Mouse (Mus musculus) embryonic facial prominence, embryonic 14.5 days (tissue): ENCODE data around the gene Srr. TPM values are rescaled to one million over a fixed set of nuclear protein-coding genes. Genes with fewer than 3 reads are reported as not detected.

Source experiments
- ATAC-seq: fragments of 200-750 bp; cut with Nextera tagmentation; 2 replicates; pipeline ENCODE4 v1.8.0; 2017; ENCODE audit warnings: low read depth, moderate number of reproducible peaks, moderate TSS enrichment
- DNase-seq: peaks from one replicate; pipeline ENCODE4 v3.0.0-alpha.2; 2015; ENCODE audit warnings: low spot score
- H3K27ac ChIP-seq: fragments of 300-500 bp; sonication (generic); replicated peaks from 2 replicates; pipeline ENCODE4 v1.5.1; 2014; ENCODE audit warnings: low read depth, mild to moderate bottlenecking, low read length, moderate library complexity
- H3K27me3 ChIP-seq: fragments of 300-500 bp; sonication (generic); replicated peaks from 2 replicates; pipeline ENCODE4 v1.6.1; 2014; ENCODE audit warnings: low read length; ENCODE audit not compliant: control insufficient read depth, insufficient read depth
- H3K36me3 ChIP-seq: fragments of 300-500 bp; sonication (generic); 2 replicates; pipeline ENCODE4 v1.6.1; 2014; ENCODE audit warnings: low read length, mixed read lengths; ENCODE audit not compliant: control insufficient read depth, insufficient read depth
- H3K4me1 ChIP-seq: fragments of 300-500 bp; sonication (generic); 2 replicates; pipeline ENCODE4 v1.6.1; 2014; ENCODE audit warnings: antibody characterized with exemption, low read length; ENCODE audit not compliant: control insufficient read depth, insufficient read depth
- H3K4me2 ChIP-seq: fragments of 300-500 bp; sonication (generic); 2 replicates; pipeline ENCODE4 v1.6.1; 2014; ENCODE audit warnings: low read depth, mild to moderate bottlenecking, low read length, moderate library complexity, mixed read lengths
- H3K4me3 ChIP-seq: fragments of 300-500 bp; sonication (generic); 2 replicates; pipeline ENCODE4 v1.5.1; 2014; ENCODE audit warnings: low read depth, mild to moderate bottlenecking, low read length
- H3K9ac ChIP-seq: fragments of 300-500 bp; sonication (generic); 2 replicates; pipeline ENCODE4 v1.6.1; 2014; ENCODE audit warnings: low read depth, mild to moderate bottlenecking, low read length, moderate library complexity, mixed read lengths
- H3K9me3 ChIP-seq: fragments of 300-500 bp; sonication (generic); 2 replicates; pipeline ENCODE4 v1.6.1; 2016; ENCODE audit warnings: low read length; ENCODE audit not compliant: control insufficient read depth
- WGBS: fragments of 180-500 bp; shearing (Covaris S2); extraction: QIAGEN DNeasy Blood & Tissue Kit; methylation state at CpG from one replicate; pipeline ENCODE4 v1.1.7; 2014; 5-methylcytosine and 5-hydroxymethylcytosine counted together
- polyA plus RNA-seq: library from polyadenylated mRNA; unstranded; fragments of >200 nt; fragmentation: Nextera tagmentation; extraction: Ambion mirVana; gene quantifications from 2 replicates; pipeline ENCODE4 v1.2.1, GENCODE M21; 2014

The Srr gene
- polyA plus RNA-seq, 1 experiment from 2014 or later: 30.4 TPM

- H3K27ac ChIP-seq: no peak overlapping the region
- ATAC-seq: no peak
- H3K9me3 ChIP-seq: no peaks in the 10 kb centered on the region
- 79% methylated on average over 6 of the region's 6 CpGs for WGBS
- H3K27me3 ChIP-seq: no peaks in the 10 kb centered on the region
- H3K4me1 ChIP-seq: no peaks in the 10 kb centered on the region; the same call in 1 of the 2 replicates
- no peak overlapping the region for H3K4me3 ChIP-seq
- no peak overlapping the region for H3K9ac ChIP-seq
- H3K36me3 ChIP-seq: peaks cover 39% of the 10 kb centered on the region
- H3K4me2 ChIP-seq: no peak overlapping the region
- DNase-seq: no peak
Measured at GRCm38 (mm10) chr11:74919249-74919648, 6.5 kb downstream of the Srr start.

DNA sequence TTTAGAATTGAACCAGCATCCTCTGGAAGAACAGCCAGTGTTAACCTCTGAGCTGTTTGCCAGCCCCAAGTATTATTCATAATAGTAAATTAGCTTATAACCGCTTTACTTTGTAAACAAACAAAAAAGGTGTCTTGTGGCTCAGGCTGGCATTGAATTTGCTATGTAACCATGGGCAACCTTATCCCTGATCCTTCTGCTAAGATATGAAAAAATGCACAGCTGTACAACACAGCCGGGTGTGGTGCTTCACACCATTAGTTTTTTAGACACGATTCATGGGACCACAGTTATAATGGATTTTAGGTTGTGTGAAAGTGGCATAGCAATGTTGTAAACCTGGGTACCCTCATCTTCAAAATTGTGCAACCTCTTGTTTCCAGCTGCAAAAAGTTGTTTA lies 13.3 kb downstream of the Srr start:
- H3K27ac ChIP-seq: no peak overlapping the region
- no peaks in the 10 kb centered on the region for H3K4me1 ChIP-seq
- DNase-seq (no peak), ATAC-seq (no peak)
- no peaks in the 10 kb centered on the region for H3K27me3 ChIP-seq
- no peak overlapping the region for H3K9ac ChIP-seq
- no peaks in the 10 kb centered on the region for H3K9me3 ChIP-seq
- WGBS: 86% methylated on average over 3 of the region's 3 CpGs
- no peak overlapping the region for H3K4me3 ChIP-seq
- peaks cover 38% of the 10 kb centered on the region for H3K36me3 ChIP-seq
- H3K4me2 ChIP-seq: no peak overlapping the region

DNA sequence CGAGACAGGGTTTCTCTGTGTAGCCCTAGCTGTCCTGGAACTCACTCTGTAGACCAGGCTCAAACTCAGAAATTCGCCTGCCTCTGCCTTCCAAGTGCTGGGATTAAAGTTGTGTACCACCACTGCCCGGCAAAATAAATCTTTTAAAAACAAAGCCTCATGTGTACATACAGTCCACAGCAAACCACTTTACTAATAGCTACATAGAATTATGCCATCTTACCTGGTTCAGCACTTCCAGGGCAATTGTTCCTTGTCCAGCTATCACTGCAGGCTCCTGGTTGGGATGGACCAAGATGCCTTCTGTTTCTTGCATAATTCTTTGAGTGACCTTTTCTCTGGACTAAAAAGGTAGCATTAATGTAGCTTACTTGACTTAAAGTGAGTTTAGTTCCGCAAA lies 15.8 kb downstream of the Srr start:
- DNase-seq: no peak
- H3K36me3 ChIP-seq: peaks cover 55% of the 10 kb centered on the region

DNA sequence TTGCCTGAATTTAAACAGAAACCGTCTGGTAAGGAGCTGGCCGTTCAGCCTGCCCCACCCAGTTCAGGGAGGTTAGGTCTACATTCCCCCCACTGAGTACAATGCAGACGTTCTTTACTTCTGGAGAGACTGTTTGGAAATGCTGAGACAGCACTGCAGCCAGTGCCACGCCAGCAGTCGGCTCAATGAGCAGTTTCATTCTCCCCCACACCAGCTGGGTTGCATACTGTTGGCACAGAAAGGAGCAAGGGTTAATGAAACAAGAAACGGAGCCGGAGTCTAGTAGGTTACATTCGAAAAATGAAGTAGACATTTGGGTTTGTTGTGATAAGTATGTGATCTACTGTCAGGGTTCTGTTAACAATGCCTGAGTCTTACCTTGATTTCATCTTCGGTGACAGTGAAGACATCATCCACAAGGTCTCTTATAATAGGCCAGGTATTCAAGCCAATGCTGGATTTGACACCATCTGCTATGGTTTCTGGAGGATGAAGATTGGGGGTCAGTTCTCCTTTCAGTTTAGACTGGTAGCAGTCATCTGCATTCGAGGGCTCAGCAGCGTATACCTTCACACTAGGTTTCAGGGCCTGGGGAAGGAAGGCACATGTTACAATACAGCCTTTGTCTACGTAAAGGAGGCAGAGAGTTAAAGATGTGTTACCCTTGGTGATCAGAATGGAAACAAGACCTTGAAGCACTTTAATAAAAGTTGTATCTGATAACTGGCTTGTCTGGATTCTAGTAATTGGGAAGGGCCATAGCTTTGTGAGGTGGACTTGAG lies 16.9 kb downstream of the Srr start:
- no peaks in the 10 kb centered on the region for H3K27me3 ChIP-seq
- no peaks in the 10 kb centered on the region for H3K9me3 ChIP-seq
- H3K4me3 ChIP-seq: no peak overlapping the region
- no peak overlapping the region for H3K4me2 ChIP-seq
- ATAC-seq: no peak
- H3K9ac ChIP-seq: no peak overlapping the region
- H3K4me1 ChIP-seq: no peaks in the 10 kb centered on the region
- H3K36me3 ChIP-seq: peaks cover 66% of the 10 kb centered on the region
- DNase-seq: no peak
- no peak overlapping the region for H3K27ac ChIP-seq
- WGBS: 76% methylated on average over 12 of the region's 12 CpGs

More for the DNA sequence above, 15.8 kb downstream of the Srr start:
- Histone ChIP-seq H3K27ac (no peak overlapping the region), H3K4me3 (no peak overlapping the region), H3K4me1 (no peaks in the 10 kb centered on the region), H3K9ac (no peak overlapping the region), H3K4me2 (no peak overlapping the region), H3K27me3 (no peaks in the 10 kb centered on the region), H3K9me3 (no peaks in the 10 kb centered on the region)
- WGBS: 94% methylated on average over 4 of the region's 4 CpGs
- no peak for ATAC-seq

DNA sequence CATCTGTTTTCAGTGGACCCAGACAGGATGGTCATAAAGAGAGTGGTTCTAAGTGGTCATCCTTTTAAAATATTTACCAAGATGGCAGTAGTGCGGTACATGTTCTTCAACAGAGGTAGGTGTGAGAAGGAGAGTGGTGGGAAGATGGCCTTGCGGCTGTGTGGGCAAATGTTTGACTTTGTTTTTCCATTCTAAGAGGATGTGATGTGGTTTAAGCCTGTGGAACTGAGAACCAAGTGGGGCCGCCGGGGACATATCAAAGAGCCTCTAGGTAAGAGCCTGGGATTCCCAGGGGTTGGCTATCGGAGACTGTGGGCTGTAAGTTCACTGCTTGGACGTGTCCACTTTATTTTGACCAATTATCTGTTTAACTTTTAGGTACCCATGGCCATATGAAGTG lies 17.9 kb downstream of the Srr start:
- ATAC-seq (no peak), DNase-seq (no peak)
- WGBS: 92% methylated on average over 6 of the region's 6 CpGs
- Histone ChIP-seq H3K9me3 (no peaks in the 10 kb centered on the region), H3K9ac (no peak overlapping the region), H3K4me1 (no peaks in the 10 kb centered on the region), H3K27ac (no peak overlapping the region), H3K4me2 (no peak overlapping the region), H3K36me3 (peaks cover 75% of the 10 kb centered on the region), H3K4me3 (no peak overlapping the region), H3K27me3 (no peaks in the 10 kb centered on the region)

DNA sequence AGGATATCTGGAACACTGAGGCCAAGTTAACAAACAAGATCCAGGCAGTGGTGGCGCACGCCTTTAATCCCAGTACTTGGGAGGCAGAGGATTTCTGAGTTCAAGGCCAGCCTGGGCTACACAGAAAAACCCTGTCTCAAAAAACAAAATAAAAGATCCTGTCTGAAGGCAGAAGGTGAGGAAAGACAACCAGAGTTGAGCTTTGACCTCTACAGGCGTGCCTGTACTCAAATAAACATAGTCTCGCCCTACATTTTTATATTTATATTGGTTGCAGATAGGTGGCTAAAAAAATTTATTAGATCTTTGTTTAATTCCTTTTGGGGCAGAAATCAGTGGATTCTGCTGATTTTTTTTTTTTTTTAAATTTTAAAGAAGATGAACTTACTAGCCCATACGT lies 23.3 kb downstream of the Srr start:
- H3K4me2 ChIP-seq: no peak overlapping the region
- ATAC-seq (no peak), DNase-seq (no peak)
- no peaks in the 10 kb centered on the region for H3K9me3 ChIP-seq
- H3K4me3 ChIP-seq: no peak overlapping the region
- no peaks in the 10 kb centered on the region for H3K27me3 ChIP-seq
- H3K9ac ChIP-seq: no peak overlapping the region
- H3K4me1 ChIP-seq: peaks cover 10% of the 10 kb centered on the region
- H3K36me3 ChIP-seq: peaks cover 81% of the 10 kb centered on the region
- 91% methylated on average over 5 of the region's 5 CpGs for WGBS
- H3K27ac ChIP-seq: no peak overlapping the region

DNA sequence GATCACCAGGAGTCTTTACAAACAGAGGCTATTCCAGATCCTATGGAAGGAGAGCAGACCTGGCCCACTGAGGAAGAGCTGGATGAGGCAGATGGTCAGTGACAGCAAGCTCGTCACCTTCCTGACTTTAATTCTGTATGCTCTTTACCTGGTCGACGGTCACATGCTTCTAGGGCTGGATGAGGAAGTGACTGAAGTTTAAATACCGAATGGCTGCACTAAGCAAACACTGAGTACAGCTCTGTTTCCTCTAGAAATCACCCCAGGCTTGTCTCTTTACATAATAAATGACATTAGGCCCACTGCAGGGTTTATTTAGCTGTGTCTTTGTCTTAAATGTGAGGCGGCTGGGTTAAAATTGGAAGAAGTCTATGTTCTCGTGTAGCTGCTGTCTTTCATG lies 24.2 kb downstream of the Srr start:
- DNase-seq (no peak), ATAC-seq (no peak)
- Histone ChIP-seq H3K36me3 (peaks cover 73% of the 10 kb centered on the region), H3K27ac (no peak overlapping the region), H3K4me2 (no peak overlapping the region), H3K9ac (no peak overlapping the region), H3K9me3 (no peaks in the 10 kb centered on the region), H3K4me3 (no peak overlapping the region), H3K27me3 (no peaks in the 10 kb centered on the region), H3K4me1 (peaks cover 10% of the 10 kb centered on the region)
- 85% methylated on average over 6 of the region's 6 CpGs for WGBS

DNA sequence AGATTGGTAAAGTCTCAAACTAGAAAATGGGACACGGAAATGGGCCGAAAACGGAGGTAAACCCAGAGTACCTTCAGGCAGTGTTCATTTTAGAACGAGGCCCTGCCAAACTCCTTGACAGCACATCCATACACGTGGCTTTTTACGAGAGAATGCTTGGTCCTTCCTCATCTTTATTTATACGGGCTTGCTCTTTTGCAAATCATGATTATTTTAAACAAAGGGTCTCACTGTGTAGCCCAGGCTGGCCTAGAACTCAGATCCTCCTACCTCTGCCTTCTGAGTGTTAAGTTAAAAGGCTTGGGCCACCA lies 27.3 kb downstream of the Srr start:
- 0% methylated on average over 7 of the region's 7 CpGs for WGBS
- H3K27ac ChIP-seq: peak overlapping the region; percentile 77

More for the DNA sequence above, 27.3 kb downstream of the Srr start:
- H3K27me3 ChIP-seq: no peaks in the 10 kb centered on the region
- peak overlapping the region; percentile 85 for H3K9ac ChIP-seq
- H3K36me3 ChIP-seq: peaks cover 42% of the 10 kb centered on the region
- H3K9me3 ChIP-seq: no peaks in the 10 kb centered on the region
- H3K4me1 ChIP-seq: peaks cover 10% of the 10 kb centered on the region
- ATAC-seq (no peak), DNase-seq (no peak)
- H3K4me2 ChIP-seq: peak overlapping the region; percentile 76
- H3K4me3 ChIP-seq: peak overlapping the region; percentile 88
